Mouse (Mus musculus) CH12.LX (cell line): ENCODE measurements around the gene Cacnb4. TPM values are rescaled to one million over a fixed set of nuclear protein-coding genes. Genes with fewer than 3 reads are reported as not detected.

Source experiments
- DNase-seq: peaks from one replicate; pipeline ENCODE4 v3.0.0-alpha.2; 2013; ENCODE audit errors: extremely low read depth
- H3K27ac ChIP-seq: 2 replicates; pipeline ENCODE4 v1.5.1; 2012; ENCODE audit warnings: low read depth, mild to moderate bottlenecking, control low read depth, moderate library complexity; ENCODE audit not compliant: insufficient read depth
- H3K27me3 ChIP-seq: replicated peaks from 2 replicates; pipeline ENCODE3; 2012; ENCODE audit warnings: inconsistent platforms
- H3K36me3 ChIP-seq, 2 experiments: replicated peaks in 1 of 2; 2 replicates each; pipeline versions ENCODE3 to v1.6.1; 2012; ENCODE audit warnings: inconsistent platforms in 1 of 2, low read length in 1 of 2, mild to moderate bottlenecking in 1 of 2, mixed read lengths in 1 of 2, moderate library complexity in 1 of 2; ENCODE audit not compliant: control insufficient read depth in 1 of 2, insufficient read depth in 1 of 2
- H3K4me1 ChIP-seq, 2 experiments: 2 replicates each; pipeline ENCODE4 v1.6.1; 2012; ENCODE audit warnings: inconsistent platforms in 1 of 2, moderate library complexity in 1 of 2; ENCODE audit not compliant: insufficient read depth in 2 of 2, control insufficient read depth in 1 of 2
- H3K4me2 ChIP-seq: 2 replicates; pipeline ENCODE4 v1.6.1; 2012; ENCODE audit warnings: low read depth, mild to moderate bottlenecking, control low read depth; ENCODE audit not compliant: poor library complexity, insufficient read depth, severe bottlenecking
- H3K4me3 ChIP-seq, 3 experiments: fragments of 150-350 bp in 1 of 3; sonication (generic) in 1 of 3; replicated peaks in 1 of 3; 2 replicates each; pipeline versions ENCODE3 to v1.5.1; 2011 to 2012; ENCODE audit warnings: low read depth in 2 of 3, low read length in 2 of 3, mild to moderate bottlenecking in 2 of 3, moderate library complexity in 2 of 3, control low read depth in 1 of 3, improper control_type of control experiment in 1 of 3, inconsistent platforms in 1 of 3, mixed read lengths in 1 of 3; ENCODE audit not compliant: poor library complexity in 1 of 3
- H3K79me2 ChIP-seq: replicated peaks from 2 replicates; pipeline ENCODE4 v1.6.1; 2012; ENCODE audit warnings: mild to moderate bottlenecking, moderate library complexity; ENCODE audit not compliant: control insufficient read depth, poor library complexity, insufficient read depth, severe bottlenecking; ENCODE audit errors: extremely low read depth
- H3K9ac ChIP-seq: 2 replicates; pipeline ENCODE4 v1.6.1; 2012; ENCODE audit warnings: low read depth, mild to moderate bottlenecking, control low read depth, moderate library complexity; ENCODE audit not compliant: insufficient read depth
- H3K9me3 ChIP-seq: replicated peaks from 2 replicates; pipeline ENCODE3; 2012; ENCODE audit warnings: low read length, inconsistent platforms, mixed read lengths
- CHD1 ChIP-seq: IDR thresholded peaks from 2 replicates; pipeline ENCODE4 v1.6.1; 2012; ENCODE audit warnings: low read depth, low read length, improper control_type of control experiment, inconsistent platforms
- CHD2 ChIP-seq: IDR thresholded peaks from 2 replicates; pipeline ENCODE4 v1.6.1; 2011; ENCODE audit warnings: low read length, improper control_type of control experiment
- ELF1 ChIP-seq: IDR thresholded peaks from 2 replicates; pipeline ENCODE4 v1.6.1; 2014; ENCODE audit warnings: low read depth, mild to moderate bottlenecking, inconsistent platforms, low read length, improper control_type of control experiment
- ETS1 ChIP-seq: conservative IDR thresholded peaks from 2 replicates; pipeline ENCODE4 v1.6.1; 2012; ENCODE audit warnings: low read depth, mild to moderate bottlenecking, inconsistent platforms, low read length, improper control_type of control experiment, moderate library complexity
- GABPA ChIP-seq: IDR thresholded peaks from 2 replicates; pipeline ENCODE4 v1.6.1; 2012; ENCODE audit warnings: low read depth, low read length, improper control_type of control experiment, inconsistent platforms; ENCODE audit not compliant: insufficient replicate concordance
- HCFC1 ChIP-seq: IDR thresholded peaks from 2 replicates; pipeline ENCODE4 v1.6.1; 2012; ENCODE audit warnings: low read depth, mild to moderate bottlenecking, inconsistent platforms, low read length, improper control_type of control experiment
- IRF4 ChIP-seq: IDR thresholded peaks from 2 replicates; pipeline ENCODE4 v1.6.1; 2014; ENCODE audit warnings: low read depth, mild to moderate bottlenecking, inconsistent platforms, low read length, improper control_type of control experiment
- JUND ChIP-seq: conservative IDR thresholded peaks from 2 replicates; pipeline ENCODE4 v1.6.1; 2011; ENCODE audit warnings: low read depth, low read length, improper control_type of control experiment
- MAZ ChIP-seq: IDR thresholded peaks from 2 replicates; pipeline ENCODE4 v1.6.1; 2012; ENCODE audit warnings: low read depth, mild to moderate bottlenecking, inconsistent platforms, low read length, improper control_type of control experiment, moderate library complexity
- MYC ChIP-seq: IDR thresholded peaks from 2 replicates; pipeline ENCODE4 v1.6.1; 2011; ENCODE audit warnings: low read depth, mild to moderate bottlenecking, improper control_type of control experiment, low read length
- NELFE ChIP-seq: IDR thresholded peaks from 2 replicates; pipeline ENCODE4 v1.6.1; 2011; ENCODE audit warnings: low read depth, low read length, improper control_type of control experiment
- PAX5 ChIP-seq: IDR thresholded peaks from 2 replicates; pipeline ENCODE4 v1.6.1; 2012; ENCODE audit warnings: low read length, inconsistent platforms, mixed read lengths
- SIN3A ChIP-seq: IDR thresholded peaks from 2 replicates; pipeline ENCODE4 v1.6.1; 2012; ENCODE audit warnings: low read length, improper control_type of control experiment, inconsistent platforms
- SMC3 ChIP-seq: IDR thresholded peaks from 2 replicates; pipeline ENCODE4 v1.6.1; 2011; ENCODE audit warnings: low read depth, low read length, improper control_type of control experiment
- TCF12 ChIP-seq: IDR thresholded peaks from 2 replicates; pipeline ENCODE4 v1.6.1; 2014; ENCODE audit warnings: low read depth, mild to moderate bottlenecking, inconsistent platforms, low read length, improper control_type of control experiment
- UBTF ChIP-seq: IDR thresholded peaks from 2 replicates; pipeline ENCODE4 v1.6.1; 2012; ENCODE audit warnings: low read depth, mild to moderate bottlenecking, inconsistent platforms, low read length, improper control_type of control experiment, moderate library complexity
- USF1 ChIP-seq: IDR thresholded peaks from 2 replicates; pipeline ENCODE4 v1.6.1; 2014; ENCODE audit warnings: low read depth, mild to moderate bottlenecking, inconsistent platforms, low read length, improper control_type of control experiment
- ZC3H11A ChIP-seq: IDR thresholded peaks from 2 replicates; pipeline ENCODE4 v1.6.1; 2012; ENCODE audit warnings: low read depth, mild to moderate bottlenecking, inconsistent platforms, low read length, improper control_type of control experiment
- ZKSCAN1 ChIP-seq: IDR thresholded peaks from 2 replicates; pipeline ENCODE4 v1.6.1; 2012; ENCODE audit warnings: low read depth, inconsistent platforms, low read length, improper control_type of control experiment, borderline replicate concordance
- ZNF384 ChIP-seq: IDR thresholded peaks from 2 replicates; pipeline ENCODE4 v1.6.1; 2012; ENCODE audit warnings: low read depth, low read length, improper control_type of control experiment, inconsistent platforms
- dilution Hi-C: fragments of 300-500 bp; cut with MboI; formaldehyde crosslinking; loops from 2 replicates; pipeline ENCODE4 v1.14.3; 2020; ENCODE audit warnings: low sequenced_read_pairs; ENCODE audit not compliant: extremely low pct_unique_long_range_greater_than_20kb, extremely low pct_ligation_motif_present
- in situ Hi-C: fragments of 300-500 bp; cut with MboI; formaldehyde crosslinking; loops from 3 replicates; pipeline ENCODE4 v1.14.3; 2019; ENCODE audit warnings: low sequenced_read_pairs, low pct_ligation_motif_present, low pct_unique_long_range_greater_than_20kb, mixed read lengths
- polyA plus RNA-seq: library from polyadenylated mRNA; unstranded; fragments of >175 nt; gene quantifications from 2 replicates; pipeline ENCODE4 v1.2.1, GENCODE M21; 2012; ENCODE audit warnings: low read depth; ENCODE audit not compliant: insufficient read length
- total RNA-seq, 2 experiments: library from RNA; depleted of rRNA; stranded (reverse); fragments of 300-350 nt in 1 of 2; fragments of >200 nt in 1 of 2; gene quantifications; 2 replicates each; pipeline ENCODE4 v1.2.3; 2012 to 2014

Gene Cacnb4
- total and polyA plus RNA-seq, 3 experiments = 0.77 to 3.4 (median 1.5) TPM

GRCm38 (mm10) chr2:52537155-52537554, 139.5 kb downstream of the Cacnb4 start:
- TF ChIP-seq ZC3H11A (no peak), CHD2 (no peak), ZNF384 (no peak)
- no peak for DNase-seq
- H3K36me3 ChIP-seq = no peaks in the 10 kb centered on the region
- dilution Hi-C loops (no loop called here), in situ Hi-C loops (no loop called here)
- H3K9me3 ChIP-seq = no peaks in the 10 kb centered on the region
- no peaks in the 10 kb centered on the region for H3K79me2 ChIP-seq
- H3K4me1 ChIP-seq = peaks cover 0 to 8% of the 10 kb centered on the region in 2 experiments; a peak in 2 of 4 replicates
- H3K27ac ChIP-seq = no peak overlapping the region
- no peaks in the 10 kb centered on the region for H3K27me3 ChIP-seq
- no peak overlapping the region for H3K9ac ChIP-seq
- no peak overlapping the region for H3K4me2 ChIP-seq
- no peak overlapping the region for H3K4me3 ChIP-seq

- dilution Hi-C loops (no loop called here), in situ Hi-C loops (no loop called here)
Measured at GRCm38 (mm10) chr2:52536511-52536910, 140.1 kb downstream of the Cacnb4 start.

GRCm38 (mm10) chr2:52533696-52534095, 142.9 kb downstream of the Cacnb4 start:
- in situ Hi-C loops = no loop called here

More at GRCm38 (mm10) chr2:52536511-52536910, 140.1 kb downstream of the Cacnb4 start:
- Histone ChIP-seq H3K4me2 (no peak overlapping the region), H3K9me3 (no peaks in the 10 kb centered on the region), H3K27me3 (no peaks in the 10 kb centered on the region), H3K4me1 (peaks cover 0 to 8% of the 10 kb centered on the region in 2 experiments; a peak in 2 of 4 replicates)
- TF ChIP-seq CHD2 (no peak), SIN3A (no peak), SMC3 (no peak), CHD1 (no peak), ZKSCAN1 (no peak), UBTF (no peak), PAX5 (no peak)
- TF ChIP-seq, all 38 proteins: peak for 0
- Histone ChIP-seq H3K9ac (no peak overlapping the region), H3K79me2 (no peaks in the 10 kb centered on the region), H3K36me3 (no peaks in the 10 kb centered on the region), H3K27ac (no peak overlapping the region), H3K4me3 (no peak overlapping the region)
- no peak for DNase-seq

More at GRCm38 (mm10) chr2:52533696-52534095, 142.9 kb downstream of the Cacnb4 start:
- dilution Hi-C loops = no loop called here
- Histone ChIP-seq H3K79me2 (no peaks in the 10 kb centered on the region), H3K9me3 (no peaks in the 10 kb centered on the region), H3K27ac (no peak overlapping the region), H3K4me3 (no peak overlapping the region), H3K36me3 (no peaks in the 10 kb centered on the region), H3K4me1 (peaks cover 0 to 22% of the 10 kb centered on the region in 2 experiments; a peak in 2 of 4 replicates), H3K27me3 (no peaks in the 10 kb centered on the region), H3K9ac (no peak overlapping the region), H3K4me2 (no peak overlapping the region)
- DNase-seq = no peak
- TF ChIP-seq HCFC1 = no peak
- no peak for TF ChIP-seq SIN3A
- TF ChIP-seq JUND = no peak
- no peak for TF ChIP-seq ELF1
- TF ChIP-seq MYC = no peak
- no peak for TF ChIP-seq TCF12
- TF ChIP-seq IRF4 = no peak
- TF ChIP-seq ZKSCAN1 = no peak
- TF ChIP-seq NELFE = no peak
- no peak for TF ChIP-seq MAZ
- TF ChIP-seq ETS1 = no peak
- no peak for TF ChIP-seq USF1
- no peak for TF ChIP-seq GABPA
